Mouse (Mus musculus) bone marrow macrophage, adult 2 months (primary cell): ENCODE results near the gene Cdc123.

Experiments used
- CTCF ChIP-seq: IDR thresholded peaks from 2 replicates; pipeline ENCODE4 v1.5.1; 2012; ENCODE audit warnings: low read depth, mild to moderate bottlenecking, low read length, moderate library complexity
- POLR2A ChIP-seq: IDR thresholded peaks from 2 replicates; pipeline ENCODE4 v1.6.1; 2012; ENCODE audit warnings: mild to moderate bottlenecking, low read depth, low read length, borderline replicate concordance

DNA sequence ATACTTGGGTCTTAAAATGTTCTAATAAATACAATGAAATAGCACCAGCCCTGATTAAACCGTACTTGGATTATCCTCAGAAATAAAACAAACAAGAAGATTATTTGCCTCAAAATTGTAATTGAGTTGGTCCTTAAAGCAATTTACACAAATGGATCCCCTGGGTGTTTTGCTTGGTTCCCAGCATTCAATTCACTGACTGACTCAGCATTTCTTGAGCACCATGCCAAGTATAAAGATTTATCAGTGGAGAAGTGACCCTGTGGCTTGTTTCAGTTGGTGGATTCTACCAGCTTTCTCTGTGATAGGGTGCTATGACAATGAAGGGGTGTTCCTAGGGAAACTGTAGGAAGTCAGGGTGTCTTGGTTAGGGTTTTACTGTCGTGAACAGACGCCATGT is 94.1 kb downstream of the Cdc123 start:
- TF ChIP-seq POLR2A: no peak
- no peak for TF ChIP-seq CTCF
